Mouse (Mus musculus): Measurements from ENCODE around the gene Cmtm7.
A peak's percentile ranks its signal among the peaks of the same experiment; 100 is the strongest.

Gene Cmtm7

DNA sequence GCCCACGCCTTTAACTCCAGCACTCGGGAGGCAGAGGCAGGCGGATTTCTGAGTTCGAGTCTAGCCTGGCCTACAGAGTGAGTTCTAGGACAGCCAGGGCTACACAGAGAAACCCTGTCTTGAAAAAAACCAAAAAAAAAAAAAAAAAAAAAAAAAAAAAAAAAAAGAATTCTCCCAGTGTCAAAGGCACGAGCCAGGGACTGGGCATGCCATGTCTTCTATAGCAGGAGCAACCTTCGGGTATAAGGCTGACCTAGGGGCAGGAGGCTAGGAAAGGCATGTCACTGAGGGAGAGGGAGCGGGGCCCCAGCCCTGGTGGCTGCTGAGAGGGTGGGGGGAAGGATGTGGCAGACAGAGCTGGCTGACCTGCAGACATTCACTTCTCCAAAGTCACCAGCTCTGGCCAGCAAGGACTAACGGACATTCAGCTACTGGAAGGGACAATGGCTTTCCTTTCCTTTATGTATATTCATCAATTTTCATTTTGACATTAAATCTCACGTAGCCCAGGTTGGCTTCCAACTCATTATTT is 12.2 kb upstream of the Cmtm7 start:
- DNase-seq: no peak

DNA sequence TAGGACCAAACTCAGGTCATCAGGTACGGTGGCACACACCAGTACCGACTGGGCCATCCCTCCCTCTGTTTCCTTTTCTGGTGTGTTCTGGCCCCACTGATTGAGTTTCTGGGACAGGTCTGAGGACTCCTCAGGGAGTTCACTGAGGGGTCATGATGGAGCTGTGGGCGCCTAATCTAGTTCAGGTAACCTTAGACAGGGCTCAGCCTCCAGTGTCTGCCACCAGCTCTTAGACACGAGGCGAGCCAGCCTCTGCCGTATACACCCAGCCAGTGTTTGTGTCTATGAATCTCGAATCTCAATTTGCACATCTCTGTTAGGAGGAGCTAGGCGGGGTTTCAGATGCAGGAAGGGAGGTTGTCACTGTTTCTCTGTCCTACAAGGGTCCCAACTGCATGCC is 8.3 kb upstream of the Cmtm7 start:
- no peak for DNase-seq

DNA sequence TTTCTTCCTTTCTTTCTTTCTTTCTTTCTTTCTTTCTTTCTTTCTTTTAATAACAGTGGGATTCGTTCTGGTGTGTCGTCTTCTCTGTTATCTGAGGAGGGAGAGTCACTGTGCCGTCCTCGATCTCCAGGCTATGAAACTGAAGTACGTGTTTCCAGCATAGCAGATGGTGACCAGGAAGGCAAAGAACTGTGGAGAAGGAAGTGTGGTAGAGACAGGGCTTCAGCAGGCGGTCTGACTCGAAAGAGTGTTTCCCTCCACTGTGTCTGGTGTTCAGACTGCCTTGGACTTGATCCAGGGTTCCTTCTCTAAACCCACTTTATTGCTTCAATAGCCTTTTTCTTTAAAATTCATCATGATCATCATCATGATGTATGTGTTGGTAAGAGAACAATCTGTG is 7.9 kb upstream of the Cmtm7 start:
- no peak for DNase-seq

DNA sequence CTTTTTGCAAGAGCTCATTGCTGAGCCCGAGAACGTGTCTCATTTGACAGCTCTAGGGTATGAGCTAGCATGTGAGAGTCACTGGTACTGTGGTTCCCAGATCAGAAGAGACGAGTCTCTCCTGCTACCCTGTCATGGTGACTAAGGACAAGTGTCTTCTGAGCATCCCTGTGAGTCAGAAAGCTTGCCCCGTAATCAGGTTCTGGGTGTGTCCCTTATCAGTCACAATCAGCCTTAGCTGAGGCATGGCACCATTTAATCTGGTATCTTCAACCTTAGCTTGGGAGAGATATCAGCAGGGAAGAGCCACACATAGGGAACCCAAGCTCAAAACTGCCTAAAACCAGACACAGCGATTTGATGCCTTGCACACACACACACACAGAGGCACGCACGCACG is 7.0 kb upstream of the Cmtm7 start:
- no peak for DNase-seq

DNA sequence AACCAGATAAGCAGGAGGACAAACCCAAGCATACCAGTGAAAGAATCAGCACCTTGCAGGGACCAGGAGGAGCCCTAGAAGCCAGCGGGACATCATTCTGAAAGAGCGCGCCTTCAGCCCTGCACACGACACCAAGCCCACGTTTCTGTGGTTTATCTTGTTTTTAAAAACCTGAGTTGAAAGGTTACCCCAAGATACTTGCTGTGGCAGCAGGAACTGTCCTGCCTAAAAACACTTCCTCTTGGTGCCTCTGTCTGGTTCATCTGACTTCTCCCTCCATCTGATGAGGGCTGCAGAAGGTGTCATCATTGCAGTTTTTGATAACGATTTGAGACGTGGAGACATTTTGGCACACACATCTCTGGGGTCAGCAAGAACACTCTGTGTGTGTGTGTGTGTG is 6.1 kb upstream of the Cmtm7 start:
- DNase-seq: no peak

DNA sequence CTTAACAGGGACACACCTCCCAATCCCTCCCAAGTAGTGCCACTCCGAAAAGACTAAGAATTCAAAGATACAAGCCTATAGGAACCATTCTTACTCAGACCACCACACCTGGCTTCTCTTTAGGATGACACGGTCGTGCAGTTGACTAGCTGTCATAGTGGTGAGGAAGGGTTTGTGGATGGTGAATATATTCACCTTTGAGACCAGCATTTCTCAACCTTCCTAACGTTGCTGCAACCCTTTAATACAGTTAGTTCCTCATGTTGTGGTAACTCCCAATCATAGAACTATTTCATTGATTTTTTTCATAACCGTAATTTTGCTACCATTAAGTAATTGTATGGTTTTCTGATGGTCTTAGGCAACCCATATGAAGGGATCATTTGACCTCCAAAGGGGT is 5.5 kb upstream of the Cmtm7 start:
- no peak for DNase-seq

DNA sequence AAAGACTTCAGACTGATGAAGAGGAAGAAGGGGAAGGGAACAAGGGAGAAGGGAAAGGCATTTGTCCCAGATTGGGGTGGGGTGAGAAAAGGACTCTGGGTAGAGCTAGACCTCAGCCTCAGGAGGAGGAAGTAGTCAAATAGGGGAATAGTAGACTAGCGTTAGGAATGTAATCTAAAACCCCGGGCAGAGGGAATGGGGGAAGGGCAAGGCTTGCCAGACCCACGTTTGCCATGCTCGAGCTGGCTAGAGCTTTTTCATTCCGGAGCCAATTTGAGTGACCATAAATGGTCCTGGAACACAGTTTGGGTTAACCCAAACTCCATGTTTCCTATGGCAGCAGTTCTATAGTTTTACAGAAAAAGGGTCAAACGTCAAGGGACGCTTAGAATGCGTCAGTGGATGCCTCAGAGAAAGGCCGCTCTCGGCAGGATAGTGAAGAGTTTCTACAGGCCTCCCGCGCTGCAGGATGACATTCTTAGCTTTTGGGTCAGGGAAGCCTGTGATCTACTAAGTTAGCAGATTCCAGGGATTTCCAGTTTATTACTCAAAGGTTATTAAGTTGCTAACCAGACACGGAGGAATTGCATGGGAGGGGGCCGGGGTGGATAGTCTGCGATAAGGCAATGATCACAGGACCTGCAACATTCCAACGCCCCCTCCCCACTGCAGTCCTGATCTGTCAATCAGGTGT is 3.9 kb upstream of the Cmtm7 start:
- no peak for DNase-seq

DNA sequence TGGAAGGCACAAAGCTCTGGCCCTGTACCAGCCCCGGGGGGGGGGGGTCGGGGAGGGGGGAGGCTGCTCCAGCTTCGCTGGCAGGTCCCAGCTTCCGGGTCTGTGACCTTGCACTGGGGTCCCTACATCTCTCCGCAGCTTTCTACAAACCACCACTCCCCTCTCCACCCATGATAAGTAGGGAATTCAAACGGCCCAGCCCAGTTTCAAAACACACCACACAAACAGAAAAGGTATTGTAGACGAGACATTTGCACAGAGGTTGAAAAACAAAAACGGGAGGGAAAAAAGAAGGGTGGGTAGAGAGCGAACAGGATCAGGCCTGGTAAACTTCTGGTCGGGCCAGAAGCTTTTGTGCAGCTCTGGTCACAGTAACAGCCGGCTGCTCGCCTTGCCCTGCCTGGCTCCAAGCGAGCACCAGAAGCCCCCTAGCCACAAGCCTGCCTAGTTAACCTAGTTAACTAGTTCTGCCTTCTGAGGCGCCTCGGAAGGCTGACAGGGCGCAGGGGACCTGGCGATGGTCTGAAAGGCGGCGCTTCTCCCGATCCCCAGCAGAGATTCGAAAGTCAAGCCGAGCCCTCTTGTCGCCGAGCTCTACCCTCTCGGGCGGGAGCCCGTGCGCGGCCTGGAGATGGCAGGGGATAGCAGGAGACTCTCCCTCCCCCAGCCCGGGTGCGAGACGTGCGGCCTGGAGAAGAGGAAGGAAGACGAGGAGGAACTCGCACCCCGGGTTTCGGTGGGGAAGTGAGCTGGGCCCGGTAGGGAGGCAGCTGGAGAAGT is 720 bp downstream of the Cmtm7 start:
- DNase-seq: peak; percentile 71

DNA sequence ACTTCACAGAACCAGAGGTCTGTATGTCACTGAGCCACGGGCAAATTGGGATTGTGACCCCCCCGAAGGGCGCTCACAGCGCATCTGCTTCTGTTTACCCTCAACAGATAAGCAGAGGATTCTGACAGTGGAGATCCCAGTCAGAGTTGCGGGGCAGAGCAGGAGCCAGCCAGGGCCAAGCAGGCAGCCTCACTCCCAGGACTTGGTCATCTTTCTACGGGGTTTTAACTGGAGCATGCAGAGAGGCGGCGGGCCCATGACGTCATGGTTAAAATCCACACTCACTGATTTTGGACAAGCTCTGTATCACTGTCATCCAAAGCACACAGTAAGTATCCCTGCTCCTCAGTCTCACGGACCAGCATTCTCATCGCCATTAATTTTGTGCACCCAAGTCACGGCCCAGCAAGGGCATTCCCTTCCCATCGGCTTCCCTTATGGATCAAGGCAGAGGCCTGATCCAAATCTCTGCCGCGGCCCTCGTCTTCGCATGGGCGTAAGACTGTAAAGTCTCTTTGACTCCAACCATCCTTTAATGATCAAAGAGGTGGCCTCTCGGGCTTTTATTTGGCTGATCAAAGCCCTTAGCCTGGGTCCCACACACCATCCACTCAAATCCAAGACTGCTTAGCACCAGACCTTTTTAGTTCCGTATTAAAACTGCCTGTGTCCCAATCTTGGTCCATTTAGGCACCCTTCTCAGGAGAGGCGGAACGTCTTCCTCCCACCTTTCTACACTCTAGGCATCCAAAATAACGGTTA is 1.5 kb downstream of the Cmtm7 start:
- DNase-seq: peak; percentile 34

DNA sequence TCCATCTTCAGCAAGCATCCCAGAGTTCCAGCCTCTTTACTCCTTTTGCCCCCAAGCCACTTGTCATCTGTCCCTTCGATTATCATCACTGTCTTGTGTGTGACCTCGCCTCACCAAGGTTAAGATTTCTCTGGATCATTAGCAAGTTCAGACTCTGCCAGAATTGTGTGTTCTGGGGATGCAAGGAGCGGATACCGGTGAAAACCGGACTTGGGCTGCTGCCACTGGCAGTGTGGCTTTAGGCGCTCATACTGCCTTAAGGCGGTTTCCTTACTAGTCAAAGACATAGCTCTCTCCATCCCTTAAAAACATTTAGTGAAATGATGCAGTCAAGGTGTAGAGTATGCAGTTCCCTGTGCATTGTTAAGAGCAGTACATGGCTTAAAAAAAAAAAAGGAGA is 2.8 kb downstream of the Cmtm7 start:
- DNase-seq: peak; percentile 35

DNA sequence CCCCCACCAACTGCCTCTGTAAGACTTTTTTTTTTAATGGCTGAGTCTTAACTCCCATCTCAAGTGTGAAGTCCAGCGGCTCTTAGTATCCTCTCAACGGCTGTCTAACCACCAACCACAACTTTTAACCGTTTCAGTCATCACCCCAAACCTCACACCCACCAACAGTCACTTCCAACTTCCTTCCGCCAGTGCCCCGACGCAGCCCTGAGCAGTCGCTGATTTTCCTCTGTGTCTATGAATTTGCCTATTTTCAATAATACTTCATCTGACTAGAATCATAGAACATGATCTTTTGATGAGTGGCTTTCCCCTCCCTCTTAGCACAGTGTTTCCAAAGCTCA is 3.6 kb downstream of the Cmtm7 start:
- peak; percentile 56 for DNase-seq

DNA sequence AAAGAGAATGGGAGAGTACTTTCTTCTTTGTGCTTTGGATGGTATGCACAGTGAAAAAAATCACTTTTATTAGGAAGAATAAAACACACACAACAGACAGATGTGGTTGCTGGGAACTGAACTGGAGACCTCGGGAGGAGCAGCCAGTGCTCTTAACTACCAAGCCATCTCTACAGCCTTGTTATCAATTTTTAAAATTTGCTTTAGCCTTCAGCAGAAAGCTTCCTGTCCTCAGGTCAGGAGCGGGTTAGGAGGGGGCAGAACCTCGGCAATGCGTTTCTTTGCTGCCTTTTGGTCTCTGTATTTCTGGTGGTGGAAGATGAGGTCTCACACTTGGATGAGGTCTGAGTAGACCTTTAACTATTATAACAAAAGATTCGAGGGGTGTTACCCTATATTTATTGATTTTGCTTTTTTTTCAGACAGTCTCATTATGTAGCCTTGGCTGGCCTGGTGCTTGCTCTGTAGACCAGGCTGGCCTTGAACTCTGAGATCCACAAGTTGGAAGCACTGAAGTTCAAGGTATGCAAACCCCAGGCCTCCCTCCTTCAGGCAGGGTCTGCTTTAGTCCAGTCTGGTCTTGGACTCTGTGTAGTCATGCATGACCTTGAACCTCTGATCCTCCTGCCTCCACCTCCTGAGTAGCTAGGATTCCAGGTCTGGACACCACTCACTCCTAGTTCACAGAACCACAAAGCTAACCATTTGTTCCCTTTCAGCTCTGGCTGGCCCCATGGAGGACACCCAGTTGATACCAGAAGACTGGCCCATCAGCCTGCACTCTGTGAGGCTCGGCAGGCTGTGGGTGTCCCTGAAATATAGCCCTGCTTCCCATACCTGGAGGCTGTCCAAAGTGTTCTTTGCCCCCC is 4.2 kb downstream of the Cmtm7 start:
- peak; percentile 37 for DNase-seq

DNA sequence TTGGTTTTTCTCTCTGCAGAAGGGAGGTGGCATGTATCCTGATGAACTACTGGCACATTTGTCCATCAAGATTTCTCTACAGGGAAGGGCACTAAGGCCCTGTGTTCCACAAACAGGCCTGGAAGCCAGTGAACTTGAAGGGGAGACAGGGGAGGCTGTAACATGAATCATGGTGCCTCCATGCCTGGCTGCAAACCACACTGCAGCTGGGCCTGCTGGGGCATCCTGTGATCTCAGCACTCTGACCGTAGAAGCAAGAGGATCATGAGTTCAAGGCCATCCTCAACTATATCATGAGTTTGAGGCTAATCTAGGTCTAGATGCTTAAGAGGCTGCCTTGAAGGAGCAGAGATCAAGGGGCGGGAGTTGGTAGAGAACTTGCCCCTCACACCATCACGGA is 5.3 kb downstream of the Cmtm7 start:
- DNase-seq: peak; percentile 51

DNA sequence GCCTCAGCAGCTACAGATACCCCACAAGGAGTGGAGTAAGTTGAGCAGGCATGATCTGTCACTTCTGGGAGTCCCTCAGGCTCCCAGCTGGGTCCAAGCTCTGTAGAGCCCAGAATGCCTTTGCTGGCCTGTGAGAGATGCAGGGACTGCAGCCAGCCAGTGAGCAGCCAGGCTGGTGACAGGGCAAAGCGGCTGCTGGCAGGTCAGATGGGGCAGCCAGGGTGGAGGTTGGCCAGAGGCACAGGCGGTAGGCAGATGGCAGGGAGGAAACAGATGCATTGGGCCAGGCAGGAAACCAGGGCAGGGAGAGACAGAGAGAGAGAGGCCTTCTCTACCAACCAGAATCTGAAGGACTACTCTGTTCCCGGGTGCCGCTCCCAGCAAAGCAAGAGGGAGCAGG is 6.4 kb downstream of the Cmtm7 start:
- DNase-seq: peak; percentile 73

DNA sequence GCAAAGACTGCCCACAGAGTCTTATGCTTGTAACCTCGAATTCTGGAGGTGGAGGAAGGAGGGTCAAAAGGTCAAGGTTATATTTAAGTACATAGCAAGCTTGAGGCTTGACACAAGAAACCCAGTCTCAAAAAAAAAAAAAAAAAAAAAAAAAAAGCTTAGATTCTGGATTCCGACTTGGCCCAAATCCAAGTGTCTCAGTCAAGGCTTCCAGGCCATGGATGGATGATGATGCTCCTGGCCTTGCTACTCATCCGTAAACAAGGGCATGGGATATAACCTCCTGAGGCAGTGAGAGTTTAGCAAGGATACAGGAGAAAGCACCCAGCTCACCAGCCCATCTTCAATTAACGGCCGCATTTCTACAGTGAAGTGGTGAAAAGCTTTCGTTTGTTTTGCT is 7.0 kb downstream of the Cmtm7 start:
- no peak for DNase-seq

DNA sequence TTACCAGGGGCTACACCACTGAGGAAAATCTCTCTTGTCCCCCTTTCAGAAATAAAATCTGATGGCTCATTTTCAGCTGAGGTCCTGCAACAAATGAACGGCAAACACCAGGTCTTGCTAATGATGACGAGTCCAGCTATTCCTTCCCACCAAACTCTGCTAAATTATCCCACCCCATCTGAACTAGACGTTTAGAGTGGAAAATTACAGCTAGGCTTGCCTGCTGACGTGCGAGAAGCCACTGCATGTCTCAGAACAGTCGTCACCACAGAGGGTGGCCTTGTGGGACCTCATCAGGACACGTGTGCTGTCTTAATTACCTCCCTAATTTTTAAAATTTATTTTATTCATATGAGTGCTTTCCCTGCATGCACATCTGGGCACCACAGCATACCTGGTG is 10.1 kb downstream of the Cmtm7 start:
- no peak for DNase-seq

DNA sequence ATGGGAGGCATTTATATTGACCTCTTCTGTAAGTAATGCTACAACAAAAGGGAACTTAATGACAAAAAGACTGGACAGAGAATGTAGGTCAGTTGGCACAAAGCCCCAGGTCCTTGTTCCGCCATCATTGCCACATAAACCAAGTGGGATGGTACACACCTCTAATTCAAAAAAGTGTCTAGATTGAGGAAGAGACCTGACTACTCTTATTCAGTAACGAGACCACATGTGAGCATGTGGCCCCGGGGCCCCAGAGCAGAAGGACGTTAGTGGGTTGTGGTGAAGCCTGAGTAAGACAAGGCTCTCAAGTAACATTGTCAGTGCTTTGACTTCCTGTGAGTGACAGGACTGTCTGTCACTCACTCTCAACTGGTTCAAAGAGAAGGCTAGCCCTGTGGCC is 11.4 kb downstream of the Cmtm7 start:
- peak; percentile 51 for DNase-seq

DNA sequence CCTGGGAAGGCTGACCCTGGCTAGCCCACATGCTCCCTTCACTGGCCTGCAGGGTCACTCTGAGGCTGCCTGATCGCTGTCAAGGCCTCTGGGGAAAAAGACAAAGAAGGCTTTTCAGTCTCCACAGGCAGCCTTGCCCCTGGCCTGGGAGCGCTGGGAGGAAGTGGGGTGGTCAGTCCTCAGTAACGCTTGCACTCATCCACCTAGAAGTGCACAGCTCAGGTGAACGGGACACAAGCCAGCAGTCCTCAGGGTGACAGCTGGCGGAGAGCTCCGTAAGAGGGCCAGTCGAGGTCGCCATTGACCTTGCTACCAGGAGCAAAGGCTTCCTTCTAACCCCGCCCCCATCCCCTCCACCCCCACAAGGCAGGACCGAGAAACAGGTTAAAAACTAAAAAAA is 13.6 kb downstream of the Cmtm7 start:
- DNase-seq: no peak

DNA sequence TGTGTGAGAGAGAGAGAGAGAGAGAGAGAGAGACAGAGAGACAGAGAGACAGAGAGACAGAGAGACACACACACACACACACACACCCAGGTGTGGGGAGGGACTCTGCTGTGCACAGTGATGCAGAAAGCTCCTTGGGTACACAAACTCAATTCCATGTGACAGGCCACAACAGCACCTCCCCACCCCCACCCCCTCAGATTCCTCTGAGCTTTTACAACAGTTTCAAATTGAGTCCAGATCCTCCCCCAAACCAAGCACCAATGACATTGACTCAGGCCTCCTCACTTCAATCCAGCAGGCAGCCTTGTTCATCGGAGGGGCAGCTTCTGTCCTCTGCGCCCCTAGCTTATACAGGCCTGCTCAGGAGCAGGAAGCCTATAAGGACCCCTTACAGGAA is 14.1 kb downstream of the Cmtm7 start:
- DNase-seq: no peak

DNA sequence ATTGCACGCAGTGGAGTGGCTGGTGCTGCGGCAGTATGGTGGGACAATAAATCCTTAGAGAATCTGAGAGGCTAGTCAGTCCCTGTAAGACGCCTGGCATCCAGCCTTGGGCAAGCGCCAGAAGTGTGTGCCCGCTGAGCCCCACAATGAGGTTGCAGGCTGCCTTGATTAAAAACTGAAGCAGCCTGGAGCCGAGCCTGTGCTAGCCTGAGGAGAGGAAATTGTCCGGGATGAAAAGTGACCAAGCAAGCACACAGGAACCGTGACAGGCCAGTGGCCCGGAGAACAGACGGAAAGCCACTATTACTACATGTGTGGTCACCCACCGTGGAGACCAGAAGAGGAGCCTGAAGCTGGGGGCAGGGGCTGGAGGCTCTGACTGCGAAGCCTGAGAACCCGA is 14.6 kb downstream of the Cmtm7 start:
- no peak for DNase-seq

DNA sequence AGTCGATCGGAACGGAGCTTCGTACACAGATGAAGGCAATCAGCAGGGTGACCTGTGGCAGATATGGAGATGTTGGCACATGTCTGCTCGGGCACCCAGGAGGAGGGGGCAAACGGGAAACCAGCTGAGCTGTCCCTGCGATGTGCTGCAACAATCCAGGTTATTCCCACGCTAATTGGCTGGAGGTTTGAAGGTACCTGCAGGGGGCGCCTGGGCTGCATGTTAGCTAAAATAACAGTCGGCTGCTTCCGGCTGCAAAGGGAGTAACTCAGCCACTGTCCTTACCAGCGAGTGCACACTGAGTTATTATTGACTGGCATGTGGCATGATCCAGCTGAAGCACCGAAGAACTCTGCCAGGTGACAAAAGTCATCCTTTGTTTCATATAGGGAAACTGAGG is 18.3 kb downstream of the Cmtm7 start:
- peak; percentile 61 for DNase-seq

DNA sequence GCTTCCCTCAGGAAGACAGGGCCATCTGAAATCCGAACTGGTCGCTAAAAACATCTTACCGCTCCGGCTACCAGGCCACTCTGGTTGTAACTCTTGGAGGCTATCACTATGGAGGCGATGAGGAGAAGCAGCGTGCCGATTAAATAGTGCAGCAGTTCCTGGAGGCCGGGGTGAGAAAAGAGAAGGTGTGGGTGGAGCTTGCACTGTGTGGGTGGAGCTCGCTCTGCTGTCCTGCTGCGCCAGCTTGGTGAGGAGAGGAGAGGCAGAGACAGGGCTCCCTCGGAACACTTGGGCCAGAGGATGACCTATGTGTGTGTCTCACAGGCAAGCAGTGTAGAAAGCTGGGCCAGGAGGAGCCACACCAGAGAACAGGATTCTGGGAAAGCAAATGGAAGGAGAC is 19.8 kb downstream of the Cmtm7 start:
- DNase-seq: no peak

DNA sequence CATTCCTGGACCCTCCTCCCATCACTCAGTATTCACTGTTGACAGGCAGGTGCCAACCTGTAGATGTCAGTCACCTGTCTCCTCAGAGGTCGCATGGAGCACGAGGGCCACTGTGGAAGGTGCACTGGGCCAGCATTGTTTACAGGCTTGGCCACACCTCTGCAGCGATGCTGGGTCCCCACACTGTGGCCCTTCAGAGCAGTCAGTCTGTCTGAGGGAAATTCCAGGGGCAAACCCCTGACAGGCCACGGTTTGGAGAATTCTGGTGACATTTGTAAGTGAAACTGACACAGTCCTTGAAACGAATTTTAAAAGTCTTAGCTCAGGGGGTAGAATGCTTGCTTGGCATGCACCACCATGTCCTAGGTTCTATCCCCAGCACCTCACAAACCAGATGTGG is 21.3 kb downstream of the Cmtm7 start:
- no peak for DNase-seq
